Mouse (Mus musculus) erythroblast, adult 5-6 weeks (primary cell): ENCODE measurements around the gene Camsap3. TPM values are rescaled to one million over a fixed set of nuclear protein-coding genes. Genes with fewer than 3 reads are reported as not detected.
A peak's percentile ranks its signal among the peaks of the same experiment; 100 is the strongest.
"Not testable (repeated sequence)": the region's sequence is repeated elsewhere in the genome, so short reads cannot be mapped to it uniquely, and the experiment has no call there.

Experiments used
- ATAC-seq: replicated peaks from 2 replicates; pipeline ENCODE4 v1.8.0; 2016; ENCODE audit warnings: moderate number of reproducible peaks, mild to moderate bottlenecking, moderate TSS enrichment, inconsistent platforms; ENCODE audit not compliant: poor library complexity, low FRiP score, severe bottlenecking
- total RNA-seq, 2 experiments: library from RNA; stranded (forward) in 1 of 2; stranded (reverse) in 1 of 2; fragments of 150-400 nt in 1 of 2; fragments of 200-764, 138-1000 nt in 1 of 2; gene quantifications; 2 replicates each; pipeline versions ENCODE4 v1.2.3 to v1.2.4; 2015 to 2017; ENCODE audit warnings: low replicate concordance in 2 of 2

Gene Camsap3
- not detected in 2 replicates for total RNA-seq (2015; ENCODE audit: low replicate concordance)
- 0.28 TPM in 1 of 2 replicates, not detected in the other for total RNA-seq (2017; ENCODE audit: low replicate concordance)

DNA sequence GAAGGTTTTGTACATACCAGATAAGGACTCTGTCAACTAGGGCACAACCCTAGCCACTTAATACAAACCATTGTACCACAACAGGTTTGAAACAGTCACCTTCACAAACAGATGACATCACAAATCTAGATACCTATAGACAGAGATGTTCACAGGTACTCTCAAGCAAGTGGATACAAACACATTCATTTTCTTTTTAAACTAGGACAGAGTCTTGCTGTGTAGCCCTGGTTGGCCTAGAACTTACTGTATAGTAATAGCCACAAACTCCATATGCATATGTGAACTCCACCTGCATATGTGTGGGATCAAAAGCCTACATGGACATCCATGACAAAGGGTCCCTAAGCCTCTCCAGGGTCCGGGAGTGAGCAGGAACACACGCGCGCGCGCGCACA, at the start of gene Camsap3:
Gene Camsap3, plus strand, starts transcription at position 301 of the 398 bp plus-strand sequence.
- ATAC-seq: no peak

GRCm38 (mm10) chr8:3537666-3538065, 49.4 kb upstream of the Camsap3 start:
- ATAC-seq: no peak

- ATAC-seq: no peak
These were observed 47.9 kb upstream of the Camsap3 start for GRCm38 (mm10) chr8:3539146-3539545.

DNA sequence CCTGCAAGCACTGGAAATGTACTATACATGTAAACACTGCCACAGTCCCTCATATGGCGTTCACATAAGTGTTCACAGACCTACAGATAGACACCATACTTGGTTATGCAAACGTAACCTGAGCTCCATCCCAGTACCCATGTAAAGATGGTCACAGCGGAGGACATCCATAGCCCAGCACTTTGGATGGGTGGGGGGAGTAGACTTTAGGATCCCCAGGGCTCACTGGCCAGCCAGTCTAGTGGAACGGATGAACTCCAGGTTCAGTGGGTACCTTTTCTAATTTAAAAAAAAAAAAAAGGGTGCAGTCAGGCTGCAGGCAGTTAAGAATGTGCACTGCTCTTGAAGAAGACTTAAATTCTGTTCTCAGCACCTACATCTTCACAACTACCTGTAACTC, 47.0 kb upstream of the Camsap3 start:
- no peak for ATAC-seq

DNA sequence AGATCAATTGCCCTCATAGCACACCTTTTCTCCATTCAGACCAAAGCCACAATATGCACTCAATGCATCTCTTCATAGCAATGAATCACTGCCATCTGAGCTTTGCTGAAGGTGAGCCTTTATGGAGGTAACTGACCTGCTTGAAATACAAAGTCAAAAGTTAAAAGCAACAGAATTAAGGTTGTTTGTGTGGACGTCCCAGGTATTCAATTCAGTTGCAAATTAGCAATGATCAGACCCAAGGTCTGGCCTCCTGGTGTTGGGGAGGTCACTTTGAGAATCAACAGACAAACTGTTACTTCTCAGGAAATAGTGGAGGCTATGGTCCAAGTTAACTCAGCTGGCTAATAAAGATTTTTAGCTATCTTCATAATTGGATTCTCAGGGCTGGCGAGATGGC, 40.6 kb upstream of the Camsap3 start:
- ATAC-seq: no peak

DNA sequence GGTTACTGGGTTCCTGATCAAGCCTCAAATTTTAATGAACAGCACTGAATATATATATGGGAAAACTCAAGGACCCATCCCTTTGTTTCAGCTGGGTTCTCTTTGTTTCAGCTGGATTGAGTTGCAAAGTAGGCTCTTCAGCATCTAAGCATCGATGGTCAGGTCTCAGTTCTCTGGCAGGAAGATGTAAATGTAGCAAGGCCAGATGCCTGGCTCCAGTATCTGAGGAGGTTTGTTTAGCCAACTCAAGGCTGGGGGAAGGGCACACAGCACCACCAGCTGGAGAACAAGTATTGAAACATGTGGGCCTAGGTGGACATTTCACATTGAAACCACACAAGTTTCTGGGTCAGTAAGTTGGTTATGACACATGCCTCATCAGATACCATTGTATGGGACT, 34.9 kb upstream of the Camsap3 start:
- no peak for ATAC-seq

DNA sequence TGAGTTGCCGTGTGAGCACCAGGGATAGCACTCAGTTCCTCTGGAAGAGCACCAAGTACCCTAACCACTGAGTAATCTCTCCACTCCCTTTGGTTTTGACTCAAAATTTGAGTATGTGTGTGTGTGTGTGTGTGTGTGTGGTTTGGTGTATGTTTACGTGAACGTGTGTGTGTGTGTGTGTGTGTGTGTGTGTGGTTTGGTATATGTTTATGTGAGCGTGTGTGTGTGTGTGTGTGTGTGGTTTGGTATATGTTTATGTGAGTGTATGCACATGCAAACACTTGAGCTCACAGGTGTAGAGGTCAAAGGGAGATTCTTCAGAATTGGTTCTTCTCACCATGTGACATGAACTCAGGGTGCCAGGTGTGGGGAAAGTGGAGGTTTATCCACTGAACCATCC, 31.0 kb upstream of the Camsap3 start:
- ATAC-seq: peak; percentile 78; the same call in 1 of the 2 replicates

DNA sequence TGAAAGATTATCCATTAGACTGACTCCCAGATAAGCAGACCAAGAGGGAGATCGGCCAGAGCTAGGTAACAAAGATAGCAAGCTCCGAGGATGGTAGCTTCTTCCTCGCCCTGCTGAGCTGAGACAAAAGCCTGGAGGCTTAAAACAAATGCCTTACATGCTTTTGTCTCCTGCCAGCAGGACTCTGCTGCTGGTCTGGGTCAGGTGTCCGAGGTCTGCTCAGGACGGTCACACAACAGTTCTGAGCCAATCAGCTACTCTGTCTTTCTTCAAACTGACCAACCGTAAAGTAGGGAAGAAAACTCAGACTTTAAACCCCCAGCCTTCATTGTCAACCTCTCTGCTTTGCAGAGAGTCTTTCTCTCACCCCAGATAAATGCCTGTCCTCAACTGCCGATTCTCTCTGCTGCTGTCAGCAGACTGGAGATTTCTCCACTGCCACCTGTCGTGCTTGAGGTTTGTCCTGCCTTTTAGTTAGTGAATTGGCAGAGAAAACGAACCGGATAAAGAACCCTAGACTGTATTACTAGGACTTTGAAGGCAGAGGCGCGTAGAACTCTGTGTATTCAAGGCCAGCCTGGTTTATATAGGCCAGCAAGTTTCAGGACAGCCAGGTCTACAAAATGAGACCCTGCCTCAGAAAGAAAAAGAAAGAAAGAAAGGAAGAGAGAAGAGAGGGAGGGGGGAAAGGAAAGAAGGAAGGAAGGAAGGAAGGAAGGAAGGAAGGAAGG, 19.3 kb upstream of the Camsap3 start, which contains the start of gene C330021F23Rik:
Gene C330021F23Rik, plus strand, starts transcription at position 350 of the 731 bp plus-strand sequence.
- ATAC-seq: no peak

- ATAC-seq: no peak
These were observed 18.7 kb upstream of the Camsap3 start for GRCm38 (mm10) chr8:3568378-3568777.

DNA sequence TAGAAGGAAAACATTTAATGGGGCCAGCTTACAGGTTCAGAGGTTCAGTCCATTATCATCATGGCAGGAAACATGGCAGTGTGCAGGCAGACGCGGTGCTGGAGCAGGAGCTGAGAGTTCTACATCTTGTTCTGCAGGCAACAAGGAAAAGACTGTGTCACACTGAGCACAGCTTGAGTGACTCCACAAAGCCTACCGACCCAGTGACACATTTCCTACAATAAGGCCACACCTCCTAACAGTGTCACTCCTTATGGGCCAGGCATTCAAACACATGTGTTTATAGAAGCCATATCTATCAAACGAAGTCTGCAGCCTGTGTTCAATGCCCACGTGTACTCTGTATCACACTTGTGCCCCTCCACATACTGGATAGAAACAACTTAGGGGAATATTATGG, 17.3 kb upstream of the Camsap3 start:
- no peak for ATAC-seq

- ATAC-seq: no peak
These were observed 12.5 kb upstream of the Camsap3 start for GRCm38 (mm10) chr8:3574546-3574945.

- no peak for ATAC-seq
These were observed 10.7 kb upstream of the Camsap3 start for GRCm38 (mm10) chr8:3576211-3576960.

DNA sequence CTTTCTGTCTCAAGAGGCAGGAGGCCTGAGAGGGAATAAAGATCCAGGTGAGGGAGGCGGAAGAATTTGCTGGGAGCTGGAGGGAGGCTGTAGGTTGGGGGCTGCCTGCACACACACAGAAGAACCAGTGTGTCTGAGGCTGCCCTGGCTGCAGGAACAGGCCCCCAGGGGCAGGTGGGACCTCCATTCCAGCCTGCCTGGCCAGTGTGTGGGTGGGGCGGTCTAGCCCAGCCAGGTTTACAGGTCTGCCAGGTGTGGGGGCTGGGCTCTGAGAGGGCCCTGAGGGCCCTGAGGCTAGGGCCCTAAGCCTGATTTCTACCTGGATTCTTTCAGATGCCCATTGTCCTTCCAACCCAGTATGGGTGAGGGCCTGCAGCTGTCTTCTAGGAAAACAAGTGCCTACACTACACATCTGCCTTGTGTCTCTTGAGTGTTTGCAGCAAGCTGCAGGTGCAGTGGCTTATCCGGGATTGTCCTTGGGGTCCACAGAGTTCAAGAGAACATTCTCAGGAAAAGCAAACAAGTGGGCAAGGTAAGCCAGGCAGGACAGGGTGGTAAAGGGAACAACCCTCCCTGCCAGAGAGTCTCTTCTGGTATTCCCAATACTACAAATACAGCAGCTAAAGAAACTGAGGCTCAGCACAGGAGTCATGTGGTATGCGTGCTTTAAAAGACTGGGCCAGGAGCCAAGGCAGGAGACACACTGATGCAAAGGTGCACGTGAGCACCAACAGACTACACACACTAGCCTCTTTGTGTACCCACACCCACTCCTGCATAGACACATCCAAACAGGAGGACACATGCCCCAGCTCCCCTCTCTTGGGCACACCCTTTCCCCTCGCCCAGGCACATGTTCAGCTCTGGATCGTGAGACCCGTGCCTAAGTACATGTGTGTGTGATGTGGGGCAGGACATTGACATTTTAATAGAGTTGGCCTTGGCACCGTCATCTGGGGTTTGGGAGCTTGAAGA, 7.4 kb upstream of the Camsap3 start:
- no peak for ATAC-seq

DNA sequence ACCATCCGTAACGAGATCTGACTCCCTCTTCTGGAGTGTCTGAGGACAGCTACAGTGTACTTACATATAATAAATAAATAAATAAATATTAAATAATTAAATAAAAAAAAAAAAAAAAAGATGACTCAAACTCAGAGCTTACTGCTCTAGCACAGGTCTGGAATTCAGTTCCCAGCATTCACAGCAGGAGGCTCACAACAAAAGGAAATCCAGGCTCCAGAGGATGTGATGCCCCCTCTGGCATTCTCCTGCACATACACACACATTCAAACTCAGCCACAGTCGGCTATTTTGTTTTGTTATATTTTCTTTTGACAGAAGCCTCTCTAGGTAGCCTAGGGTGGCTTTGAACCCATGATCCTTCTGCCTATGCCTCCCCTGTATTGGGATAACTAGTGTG, 5.1 kb upstream of the Camsap3 start:
- ATAC-seq: not testable (repeated sequence)

DNA sequence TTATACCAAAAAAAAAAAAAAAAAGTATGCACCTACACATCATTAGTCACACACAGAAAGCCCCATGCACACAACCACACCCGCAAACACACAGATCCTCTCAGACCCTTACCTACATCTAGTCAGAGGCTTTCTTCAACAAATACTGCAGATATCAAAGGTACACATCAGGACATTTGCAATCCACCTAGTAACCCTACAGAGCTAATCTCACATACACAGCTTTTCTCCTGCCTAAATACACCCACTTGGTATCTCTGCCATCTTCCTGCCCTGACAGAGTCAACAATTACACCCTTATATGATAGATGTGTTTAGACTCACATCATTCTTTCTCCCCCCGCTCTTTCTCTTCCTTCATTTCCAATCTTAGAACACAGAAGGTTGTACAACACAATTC, 641 bp upstream of the Camsap3 start:
- ATAC-seq: no peak

DNA sequence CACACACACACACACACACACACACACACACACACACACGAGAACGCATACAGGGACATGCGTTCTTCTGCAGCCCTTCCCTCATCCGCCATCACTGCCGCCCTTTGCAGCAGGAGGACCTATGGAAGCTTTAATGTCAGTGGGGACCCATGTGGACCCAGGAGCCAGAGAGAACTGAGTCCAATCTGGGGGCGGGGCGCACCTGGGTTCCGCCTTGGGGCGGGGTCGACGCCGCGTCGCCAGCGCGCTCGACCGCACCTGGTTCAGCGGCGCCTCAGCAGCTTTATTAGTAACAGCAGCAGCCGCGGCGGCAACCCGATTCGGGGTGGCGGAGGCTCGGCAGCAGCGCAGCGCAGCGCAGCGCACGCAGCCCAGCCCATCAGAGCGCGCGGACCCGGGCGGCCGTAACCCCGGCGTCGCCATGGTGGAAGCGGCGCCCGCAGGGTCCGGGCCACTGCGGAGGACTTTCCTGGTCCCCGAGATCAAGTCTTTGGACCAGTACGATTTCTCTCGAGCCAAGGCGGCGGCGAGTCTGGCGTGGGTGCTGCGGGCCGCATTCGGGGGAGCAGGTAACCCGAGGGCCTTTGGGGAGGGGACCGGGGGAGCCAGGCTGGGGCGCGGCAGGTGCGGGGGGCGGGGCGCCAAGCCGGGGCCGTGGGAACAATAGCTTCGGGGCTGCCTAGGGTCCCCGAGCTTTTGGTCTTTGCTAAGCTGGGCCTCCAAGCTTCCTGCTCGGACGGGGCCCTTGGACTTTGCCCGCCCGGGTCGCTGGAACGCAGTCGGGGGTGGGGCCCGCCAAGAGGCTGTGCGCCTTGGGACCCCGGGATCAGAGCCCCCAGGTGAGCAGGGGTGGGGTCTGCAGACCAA, 531 bp downstream of the Camsap3 start:
- ATAC-seq: no peak

GRCm38 (mm10) chr8:3588258-3588633, 1.2 kb downstream of the Camsap3 start:
- no peak for ATAC-seq

GRCm38 (mm10) chr8:3593470-3593869, 6.4 kb downstream of the Camsap3 start:
- no peak for ATAC-seq

- ATAC-seq: no peak
These were observed 7.4 kb downstream of the Camsap3 start for GRCm38 (mm10) chr8:3594466-3594865.
